Mouse (Mus musculus) CH12.LX (cell line): ENCODE data around the gene Spx. TPM values are rescaled to one million over a fixed set of nuclear protein-coding genes. Genes with fewer than 3 reads are reported as not detected.

Source experiments
- DNase-seq: peaks from one replicate; pipeline ENCODE4 v3.0.0-alpha.2; 2013; ENCODE audit errors: extremely low read depth
- H3K27ac ChIP-seq: 2 replicates; pipeline ENCODE4 v1.5.1; 2012; ENCODE audit warnings: low read depth, mild to moderate bottlenecking, control low read depth, moderate library complexity; ENCODE audit not compliant: insufficient read depth
- H3K27me3 ChIP-seq: replicated peaks from 2 replicates; pipeline ENCODE3; 2012; ENCODE audit warnings: inconsistent platforms
- H3K36me3 ChIP-seq, 2 experiments: replicated peaks in 1 of 2; 2 replicates each; pipeline versions ENCODE3 to v1.6.1; 2012; ENCODE audit warnings: inconsistent platforms in 1 of 2, low read length in 1 of 2, mild to moderate bottlenecking in 1 of 2, mixed read lengths in 1 of 2, moderate library complexity in 1 of 2; ENCODE audit not compliant: control insufficient read depth in 1 of 2, insufficient read depth in 1 of 2
- H3K4me1 ChIP-seq, 2 experiments: 2 replicates each; pipeline ENCODE4 v1.6.1; 2012; ENCODE audit warnings: inconsistent platforms in 1 of 2, moderate library complexity in 1 of 2; ENCODE audit not compliant: insufficient read depth in 2 of 2, control insufficient read depth in 1 of 2
- H3K4me2 ChIP-seq: 2 replicates; pipeline ENCODE4 v1.6.1; 2012; ENCODE audit warnings: low read depth, mild to moderate bottlenecking, control low read depth; ENCODE audit not compliant: poor library complexity, insufficient read depth, severe bottlenecking
- H3K4me3 ChIP-seq, 3 experiments: fragments of 150-350 bp in 1 of 3; sonication (generic) in 1 of 3; replicated peaks in 1 of 3; 2 replicates each; pipeline versions ENCODE3 to v1.5.1; 2011 to 2012; ENCODE audit warnings: low read depth in 2 of 3, low read length in 2 of 3, mild to moderate bottlenecking in 2 of 3, moderate library complexity in 2 of 3, control low read depth in 1 of 3, improper control_type of control experiment in 1 of 3, inconsistent platforms in 1 of 3, mixed read lengths in 1 of 3; ENCODE audit not compliant: poor library complexity in 1 of 3
- H3K79me2 ChIP-seq: replicated peaks from 2 replicates; pipeline ENCODE4 v1.6.1; 2012; ENCODE audit warnings: mild to moderate bottlenecking, moderate library complexity; ENCODE audit not compliant: control insufficient read depth, poor library complexity, insufficient read depth, severe bottlenecking; ENCODE audit errors: extremely low read depth
- H3K9ac ChIP-seq: 2 replicates; pipeline ENCODE4 v1.6.1; 2012; ENCODE audit warnings: low read depth, mild to moderate bottlenecking, control low read depth, moderate library complexity; ENCODE audit not compliant: insufficient read depth
- H3K9me3 ChIP-seq: replicated peaks from 2 replicates; pipeline ENCODE3; 2012; ENCODE audit warnings: low read length, inconsistent platforms, mixed read lengths
- CHD2 ChIP-seq: IDR thresholded peaks from 2 replicates; pipeline ENCODE4 v1.6.1; 2011; ENCODE audit warnings: low read length, improper control_type of control experiment
- GABPA ChIP-seq: IDR thresholded peaks from 2 replicates; pipeline ENCODE4 v1.6.1; 2012; ENCODE audit warnings: low read depth, low read length, improper control_type of control experiment, inconsistent platforms; ENCODE audit not compliant: insufficient replicate concordance
- IRF4 ChIP-seq: IDR thresholded peaks from 2 replicates; pipeline ENCODE4 v1.6.1; 2014; ENCODE audit warnings: low read depth, mild to moderate bottlenecking, inconsistent platforms, low read length, improper control_type of control experiment
- KAT2A ChIP-seq: IDR thresholded peaks from 2 replicates; pipeline ENCODE4 v1.6.1; 2012; ENCODE audit warnings: low read length, improper control_type of control experiment, inconsistent platforms; ENCODE audit not compliant: insufficient replicate concordance
- MAFK ChIP-seq: IDR thresholded peaks from 2 replicates; pipeline ENCODE4 v1.6.1; 2011; ENCODE audit warnings: low read length, improper control_type of control experiment; ENCODE audit not compliant: insufficient replicate concordance
- NRF1 ChIP-seq: IDR thresholded peaks from 2 replicates; pipeline ENCODE4 v1.6.1; 2014; ENCODE audit warnings: low read depth, mild to moderate bottlenecking, inconsistent platforms, low read length, improper control_type of control experiment, moderate library complexity
- RAD21 ChIP-seq: IDR thresholded peaks from 2 replicates; pipeline ENCODE4 v1.6.1; 2011; ENCODE audit warnings: low read depth, mild to moderate bottlenecking, low read length, improper control_type of control experiment, moderate library complexity
- RCOR1 ChIP-seq: conservative IDR thresholded peaks from 2 replicates; pipeline ENCODE4 v1.6.1; 2012; ENCODE audit warnings: low read depth, mild to moderate bottlenecking, inconsistent platforms, low read length, improper control_type of control experiment
- SIN3A ChIP-seq: IDR thresholded peaks from 2 replicates; pipeline ENCODE4 v1.6.1; 2012; ENCODE audit warnings: low read length, improper control_type of control experiment, inconsistent platforms
- SMC3 ChIP-seq: IDR thresholded peaks from 2 replicates; pipeline ENCODE4 v1.6.1; 2011; ENCODE audit warnings: low read depth, low read length, improper control_type of control experiment
- TCF12 ChIP-seq: IDR thresholded peaks from 2 replicates; pipeline ENCODE4 v1.6.1; 2014; ENCODE audit warnings: low read depth, mild to moderate bottlenecking, inconsistent platforms, low read length, improper control_type of control experiment
- UBTF ChIP-seq: IDR thresholded peaks from 2 replicates; pipeline ENCODE4 v1.6.1; 2012; ENCODE audit warnings: low read depth, mild to moderate bottlenecking, inconsistent platforms, low read length, improper control_type of control experiment, moderate library complexity
- USF2 ChIP-seq: conservative IDR thresholded peaks from 2 replicates; pipeline ENCODE4 v1.6.1; 2011; ENCODE audit warnings: low read depth, low read length, improper control_type of control experiment
- ZC3H11A ChIP-seq: IDR thresholded peaks from 2 replicates; pipeline ENCODE4 v1.6.1; 2012; ENCODE audit warnings: low read depth, mild to moderate bottlenecking, inconsistent platforms, low read length, improper control_type of control experiment
- ZNF384 ChIP-seq: IDR thresholded peaks from 2 replicates; pipeline ENCODE4 v1.6.1; 2012; ENCODE audit warnings: low read depth, low read length, improper control_type of control experiment, inconsistent platforms
- dilution Hi-C: fragments of 300-500 bp; cut with MboI; formaldehyde crosslinking; loops from 2 replicates; pipeline ENCODE4 v1.14.3; 2020; ENCODE audit warnings: low sequenced_read_pairs; ENCODE audit not compliant: extremely low pct_unique_long_range_greater_than_20kb, extremely low pct_ligation_motif_present
- in situ Hi-C: fragments of 300-500 bp; cut with MboI; formaldehyde crosslinking; loops from 3 replicates; pipeline ENCODE4 v1.14.3; 2019; ENCODE audit warnings: low sequenced_read_pairs, low pct_ligation_motif_present, low pct_unique_long_range_greater_than_20kb, mixed read lengths
- polyA plus RNA-seq: library from polyadenylated mRNA; unstranded; fragments of >175 nt; gene quantifications from 2 replicates; pipeline ENCODE4 v1.2.1, GENCODE M21; 2012; ENCODE audit warnings: low read depth; ENCODE audit not compliant: insufficient read length
- total RNA-seq, 2 experiments: library from RNA; depleted of rRNA; stranded (reverse); fragments of 300-350 nt in 1 of 2; fragments of >200 nt in 1 of 2; gene quantifications; 2 replicates each; pipeline ENCODE4 v1.2.3; 2012 to 2014

Spx gene
- total and polyA plus RNA-seq, 3 experiments: 0.16 to 0.51 TPM; not detected in 1

DNA sequence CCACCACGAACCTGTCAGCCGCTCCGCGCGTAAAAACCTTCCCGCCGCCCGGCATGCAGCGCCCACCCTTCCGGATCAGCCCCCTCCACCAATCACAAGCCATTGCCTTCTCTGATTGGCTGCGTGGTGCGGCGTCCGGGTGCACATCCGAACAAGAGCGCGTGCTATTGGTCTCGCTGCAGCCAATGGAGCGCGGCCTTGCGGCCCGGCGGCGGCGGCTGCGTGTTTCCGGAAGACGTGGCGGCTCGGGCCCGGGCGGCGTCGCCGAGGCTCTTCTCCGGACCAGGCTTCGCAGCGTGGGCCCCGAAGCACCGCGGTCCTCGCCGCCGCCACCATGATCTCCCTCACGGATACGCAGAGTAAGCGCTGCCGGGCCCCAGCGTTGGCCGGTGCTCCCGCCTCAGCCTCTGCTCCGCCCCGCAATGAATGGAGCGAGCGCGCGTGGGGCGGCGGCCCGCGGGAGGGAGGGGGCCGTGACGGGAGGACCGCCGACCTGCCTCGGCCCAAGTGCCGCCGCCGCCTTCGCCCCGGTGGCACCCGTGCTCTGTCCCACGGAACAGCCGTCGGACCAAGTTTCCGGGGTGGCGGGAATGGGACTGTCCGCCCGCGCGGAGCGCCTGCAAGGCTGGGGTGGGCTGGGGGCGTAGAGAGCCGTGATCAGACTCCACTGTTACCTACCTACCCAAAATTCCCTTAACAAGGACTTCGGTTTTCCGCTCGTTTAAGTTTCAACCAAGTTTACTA is 26.1 kb upstream of the Spx start, which contains the start of the genes Recql and Golt1b (continued):
- TF ChIP-seq RAD21 (no peak), ZC3H11A (no peak), MAFK (no peak)
- TF ChIP-seq, all 38 proteins: peak for 15

- H3K27me3 ChIP-seq: no peaks in the 10 kb centered on the region
- H3K36me3 ChIP-seq: peaks cover 5 to 45% of the 10 kb centered on the region in 2 experiments
- H3K4me1 ChIP-seq: peaks cover 11 to 45% of the 10 kb centered on the region in 2 experiments
- H3K79me2 ChIP-seq: peaks cover 64% of the 10 kb centered on the region
- peak overlapping the region; percentile 98 for H3K4me2 ChIP-seq
- H3K9ac ChIP-seq: peak overlapping the region; percentile 77
- H3K9me3 ChIP-seq: no peaks in the 10 kb centered on the region
- no peak for DNase-seq
- dilution Hi-C loops (no loop called here), in situ Hi-C loops (no loop called here)
- no peak overlapping the region for H3K27ac ChIP-seq
- H3K4me3 ChIP-seq: peak overlapping the region; percentile 87 to 97 (median 97)
- no peak for TF ChIP-seq IRF4
- no peak for TF ChIP-seq ZNF384
- no peak for TF ChIP-seq SIN3A
- TF ChIP-seq UBTF: no peak
- no peak for TF ChIP-seq GABPA
- no peak for TF ChIP-seq SMC3
- TF ChIP-seq KAT2A: no peak
Observed at GRCm38 (mm10) chr6:142387755-142388271, 25.4 kb upstream of the Spx start.

DNA sequence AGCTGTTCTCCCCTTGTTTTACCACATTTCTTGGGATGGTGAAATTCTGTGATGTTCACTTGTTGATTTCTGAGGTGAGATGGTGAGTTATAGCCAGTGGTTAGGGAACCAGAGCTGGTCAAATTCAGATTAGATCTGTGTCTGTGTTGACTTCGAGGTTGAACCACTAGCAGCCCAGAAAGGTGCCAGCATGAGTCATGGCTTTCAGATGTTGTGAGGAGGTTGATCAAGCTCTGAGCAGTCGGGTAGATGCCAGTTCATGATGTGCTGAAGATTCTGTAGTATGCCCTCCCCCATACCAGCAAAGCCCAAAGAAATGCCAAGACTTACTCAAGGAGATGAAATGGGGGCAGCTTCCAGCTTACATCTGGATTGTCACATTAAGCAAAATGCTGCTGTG is 24.1 kb upstream of the Spx start:
- no peak for DNase-seq
- Histone ChIP-seq H3K4me1 (peaks cover 11 to 45% of the 10 kb centered on the region in 2 experiments), H3K4me3 (no peak overlapping the region), H3K27ac (no peak overlapping the region), H3K9me3 (no peaks in the 10 kb centered on the region), H3K4me2 (peak overlapping the region; percentile 43; the same call in 1 of the 2 replicates), H3K79me2 (peaks cover 74% of the 10 kb centered on the region), H3K27me3 (no peaks in the 10 kb centered on the region), H3K9ac (no peak overlapping the region), H3K36me3 (peaks cover 13 to 48% of the 10 kb centered on the region in 2 experiments)
- in situ Hi-C loops: no loop called here
- TF ChIP-seq CHD2: no peak
- no peak for TF ChIP-seq TCF12
- TF ChIP-seq USF2: no peak
- no peak for TF ChIP-seq NRF1
- TF ChIP-seq RCOR1: no peak
- dilution Hi-C loops: no loop called here
